Mouse (Mus musculus) CH12.LX (cell line): ENCODE results near the gene Rbm8a. TPM values are rescaled to one million over a fixed set of nuclear protein-coding genes. Genes with fewer than 3 reads are reported as not detected.

Experiments used
- DNase-seq: peaks from one replicate; pipeline ENCODE4 v3.0.0-alpha.2; 2013; ENCODE audit errors: extremely low read depth
- H3K27ac ChIP-seq: 2 replicates; pipeline ENCODE4 v1.5.1; 2012; ENCODE audit warnings: low read depth, mild to moderate bottlenecking, control low read depth, moderate library complexity; ENCODE audit not compliant: insufficient read depth
- H3K27me3 ChIP-seq: replicated peaks from 2 replicates; pipeline ENCODE3; 2012; ENCODE audit warnings: inconsistent platforms
- H3K36me3 ChIP-seq, 2 experiments: replicated peaks in 1 of 2; 2 replicates each; pipeline versions ENCODE3 to v1.6.1; 2012; ENCODE audit warnings: inconsistent platforms in 1 of 2, low read length in 1 of 2, mild to moderate bottlenecking in 1 of 2, mixed read lengths in 1 of 2, moderate library complexity in 1 of 2; ENCODE audit not compliant: control insufficient read depth in 1 of 2, insufficient read depth in 1 of 2
- H3K4me1 ChIP-seq, 2 experiments: 2 replicates each; pipeline ENCODE4 v1.6.1; 2012; ENCODE audit warnings: inconsistent platforms in 1 of 2, moderate library complexity in 1 of 2; ENCODE audit not compliant: insufficient read depth in 2 of 2, control insufficient read depth in 1 of 2
- H3K4me2 ChIP-seq: 2 replicates; pipeline ENCODE4 v1.6.1; 2012; ENCODE audit warnings: low read depth, mild to moderate bottlenecking, control low read depth; ENCODE audit not compliant: poor library complexity, insufficient read depth, severe bottlenecking
- H3K4me3 ChIP-seq, 3 experiments: fragments of 150-350 bp in 1 of 3; sonication (generic) in 1 of 3; replicated peaks in 1 of 3; 2 replicates each; pipeline versions ENCODE3 to v1.5.1; 2011 to 2012; ENCODE audit warnings: low read depth in 2 of 3, low read length in 2 of 3, mild to moderate bottlenecking in 2 of 3, moderate library complexity in 2 of 3, control low read depth in 1 of 3, improper control_type of control experiment in 1 of 3, inconsistent platforms in 1 of 3, mixed read lengths in 1 of 3; ENCODE audit not compliant: poor library complexity in 1 of 3
- H3K79me2 ChIP-seq: replicated peaks from 2 replicates; pipeline ENCODE4 v1.6.1; 2012; ENCODE audit warnings: mild to moderate bottlenecking, moderate library complexity; ENCODE audit not compliant: control insufficient read depth, poor library complexity, insufficient read depth, severe bottlenecking; ENCODE audit errors: extremely low read depth
- H3K9ac ChIP-seq: 2 replicates; pipeline ENCODE4 v1.6.1; 2012; ENCODE audit warnings: low read depth, mild to moderate bottlenecking, control low read depth, moderate library complexity; ENCODE audit not compliant: insufficient read depth
- H3K9me3 ChIP-seq: replicated peaks from 2 replicates; pipeline ENCODE3; 2012; ENCODE audit warnings: low read length, inconsistent platforms, mixed read lengths
- BHLHE40 ChIP-seq: IDR thresholded peaks from 2 replicates; pipeline ENCODE4 v1.6.1; 2011; ENCODE audit warnings: mild to moderate bottlenecking, low read depth, low read length, improper control_type of control experiment
- CHD1 ChIP-seq: IDR thresholded peaks from 2 replicates; pipeline ENCODE4 v1.6.1; 2012; ENCODE audit warnings: low read depth, low read length, improper control_type of control experiment, inconsistent platforms
- CHD2 ChIP-seq: IDR thresholded peaks from 2 replicates; pipeline ENCODE4 v1.6.1; 2011; ENCODE audit warnings: low read length, improper control_type of control experiment
- CTCF ChIP-seq, 2 experiments: IDR thresholded peaks in 1 of 2; conservative IDR thresholded peaks in 1 of 2; 2 replicates each; pipeline ENCODE4 v1.5.1; 2011 to 2012; ENCODE audit warnings: low read depth in 2 of 2, low read length in 2 of 2, improper control_type of control experiment in 1 of 2, inconsistent platforms in 1 of 2, mild to moderate bottlenecking in 1 of 2, moderate library complexity in 1 of 2
- E2F4 ChIP-seq: IDR thresholded peaks from 2 replicates; pipeline ENCODE4 v1.6.1; 2011; ENCODE audit warnings: low read depth, low read length, improper control_type of control experiment; ENCODE audit not compliant: insufficient replicate concordance
- ELF1 ChIP-seq: IDR thresholded peaks from 2 replicates; pipeline ENCODE4 v1.6.1; 2014; ENCODE audit warnings: low read depth, mild to moderate bottlenecking, inconsistent platforms, low read length, improper control_type of control experiment
- ETS1 ChIP-seq: conservative IDR thresholded peaks from 2 replicates; pipeline ENCODE4 v1.6.1; 2012; ENCODE audit warnings: low read depth, mild to moderate bottlenecking, inconsistent platforms, low read length, improper control_type of control experiment, moderate library complexity
- GABPA ChIP-seq: IDR thresholded peaks from 2 replicates; pipeline ENCODE4 v1.6.1; 2012; ENCODE audit warnings: low read depth, low read length, improper control_type of control experiment, inconsistent platforms; ENCODE audit not compliant: insufficient replicate concordance
- HCFC1 ChIP-seq: IDR thresholded peaks from 2 replicates; pipeline ENCODE4 v1.6.1; 2012; ENCODE audit warnings: low read depth, mild to moderate bottlenecking, inconsistent platforms, low read length, improper control_type of control experiment
- IRF4 ChIP-seq: IDR thresholded peaks from 2 replicates; pipeline ENCODE4 v1.6.1; 2014; ENCODE audit warnings: low read depth, mild to moderate bottlenecking, inconsistent platforms, low read length, improper control_type of control experiment
- JUN ChIP-seq: IDR thresholded peaks from 2 replicates; pipeline ENCODE4 v1.6.1; 2011; ENCODE audit warnings: low read depth, mild to moderate bottlenecking, low read length, improper control_type of control experiment, moderate library complexity; ENCODE audit not compliant: insufficient read depth
- JUND ChIP-seq: conservative IDR thresholded peaks from 2 replicates; pipeline ENCODE4 v1.6.1; 2011; ENCODE audit warnings: low read depth, low read length, improper control_type of control experiment
- KAT2A ChIP-seq: IDR thresholded peaks from 2 replicates; pipeline ENCODE4 v1.6.1; 2012; ENCODE audit warnings: low read length, improper control_type of control experiment, inconsistent platforms; ENCODE audit not compliant: insufficient replicate concordance
- MAFK ChIP-seq: IDR thresholded peaks from 2 replicates; pipeline ENCODE4 v1.6.1; 2011; ENCODE audit warnings: low read length, improper control_type of control experiment; ENCODE audit not compliant: insufficient replicate concordance
- MAX ChIP-seq: IDR thresholded peaks from 2 replicates; pipeline ENCODE4 v1.6.1; 2011; ENCODE audit warnings: low read length, improper control_type of control experiment
- MAZ ChIP-seq: IDR thresholded peaks from 2 replicates; pipeline ENCODE4 v1.6.1; 2012; ENCODE audit warnings: low read depth, mild to moderate bottlenecking, inconsistent platforms, low read length, improper control_type of control experiment, moderate library complexity
- MEF2A ChIP-seq: IDR thresholded peaks from 2 replicates; pipeline ENCODE4 v1.6.1; 2014; ENCODE audit warnings: low read depth, mild to moderate bottlenecking, inconsistent platforms, low read length, improper control_type of control experiment, borderline replicate concordance
- MXI1 ChIP-seq: IDR thresholded peaks from 2 replicates; pipeline ENCODE4 v1.6.1; 2011; ENCODE audit warnings: mild to moderate bottlenecking, low read depth, low read length, improper control_type of control experiment
- MYC ChIP-seq: IDR thresholded peaks from 2 replicates; pipeline ENCODE4 v1.6.1; 2011; ENCODE audit warnings: low read depth, mild to moderate bottlenecking, improper control_type of control experiment, low read length
- NELFE ChIP-seq: IDR thresholded peaks from 2 replicates; pipeline ENCODE4 v1.6.1; 2011; ENCODE audit warnings: low read depth, low read length, improper control_type of control experiment
- NRF1 ChIP-seq: IDR thresholded peaks from 2 replicates; pipeline ENCODE4 v1.6.1; 2014; ENCODE audit warnings: low read depth, mild to moderate bottlenecking, inconsistent platforms, low read length, improper control_type of control experiment, moderate library complexity
- PAX5 ChIP-seq: IDR thresholded peaks from 2 replicates; pipeline ENCODE4 v1.6.1; 2012; ENCODE audit warnings: low read length, inconsistent platforms, mixed read lengths
- POLR2A ChIP-seq: IDR thresholded peaks from 2 replicates; pipeline ENCODE4 v1.6.1; 2011; ENCODE audit warnings: low read depth, mild to moderate bottlenecking, improper control_type of control experiment, low read length
- POLR2AphosphoS2 ChIP-seq: IDR thresholded peaks from 2 replicates; pipeline ENCODE4 v1.6.1; 2011; ENCODE audit warnings: low read depth, low read length, improper control_type of control experiment
- RAD21 ChIP-seq: IDR thresholded peaks from 2 replicates; pipeline ENCODE4 v1.6.1; 2011; ENCODE audit warnings: low read depth, mild to moderate bottlenecking, low read length, improper control_type of control experiment, moderate library complexity
- RCOR1 ChIP-seq: conservative IDR thresholded peaks from 2 replicates; pipeline ENCODE4 v1.6.1; 2012; ENCODE audit warnings: low read depth, mild to moderate bottlenecking, inconsistent platforms, low read length, improper control_type of control experiment
- SIN3A ChIP-seq: IDR thresholded peaks from 2 replicates; pipeline ENCODE4 v1.6.1; 2012; ENCODE audit warnings: low read length, improper control_type of control experiment, inconsistent platforms
- SMC3 ChIP-seq: IDR thresholded peaks from 2 replicates; pipeline ENCODE4 v1.6.1; 2011; ENCODE audit warnings: low read depth, low read length, improper control_type of control experiment
- TBP ChIP-seq: conservative IDR thresholded peaks from 2 replicates; pipeline ENCODE4 v1.6.1; 2011; ENCODE audit warnings: low read depth, low read length, improper control_type of control experiment
- TCF12 ChIP-seq: IDR thresholded peaks from 2 replicates; pipeline ENCODE4 v1.6.1; 2014; ENCODE audit warnings: low read depth, mild to moderate bottlenecking, inconsistent platforms, low read length, improper control_type of control experiment
- UBTF ChIP-seq: IDR thresholded peaks from 2 replicates; pipeline ENCODE4 v1.6.1; 2012; ENCODE audit warnings: low read depth, mild to moderate bottlenecking, inconsistent platforms, low read length, improper control_type of control experiment, moderate library complexity
- USF1 ChIP-seq: IDR thresholded peaks from 2 replicates; pipeline ENCODE4 v1.6.1; 2014; ENCODE audit warnings: low read depth, mild to moderate bottlenecking, inconsistent platforms, low read length, improper control_type of control experiment
- USF2 ChIP-seq: conservative IDR thresholded peaks from 2 replicates; pipeline ENCODE4 v1.6.1; 2011; ENCODE audit warnings: low read depth, low read length, improper control_type of control experiment
- ZC3H11A ChIP-seq: IDR thresholded peaks from 2 replicates; pipeline ENCODE4 v1.6.1; 2012; ENCODE audit warnings: low read depth, mild to moderate bottlenecking, inconsistent platforms, low read length, improper control_type of control experiment
- ZKSCAN1 ChIP-seq: IDR thresholded peaks from 2 replicates; pipeline ENCODE4 v1.6.1; 2012; ENCODE audit warnings: low read depth, inconsistent platforms, low read length, improper control_type of control experiment, borderline replicate concordance
- ZMIZ1 ChIP-seq: IDR thresholded peaks from 2 replicates; pipeline ENCODE4 v1.6.1; 2012; ENCODE audit warnings: low read depth, mild to moderate bottlenecking, inconsistent platforms, low read length, improper control_type of control experiment
- ZNF384 ChIP-seq: IDR thresholded peaks from 2 replicates; pipeline ENCODE4 v1.6.1; 2012; ENCODE audit warnings: low read depth, low read length, improper control_type of control experiment, inconsistent platforms
- dilution Hi-C: fragments of 300-500 bp; cut with MboI; formaldehyde crosslinking; loops from 2 replicates; pipeline ENCODE4 v1.14.3; 2020; ENCODE audit warnings: low sequenced_read_pairs; ENCODE audit not compliant: extremely low pct_unique_long_range_greater_than_20kb, extremely low pct_ligation_motif_present
- in situ Hi-C: fragments of 300-500 bp; cut with MboI; formaldehyde crosslinking; loops from 3 replicates; pipeline ENCODE4 v1.14.3; 2019; ENCODE audit warnings: low sequenced_read_pairs, low pct_ligation_motif_present, low pct_unique_long_range_greater_than_20kb, mixed read lengths
- polyA plus RNA-seq: library from polyadenylated mRNA; unstranded; fragments of >175 nt; gene quantifications from 2 replicates; pipeline ENCODE4 v1.2.1, GENCODE M21; 2012; ENCODE audit warnings: low read depth; ENCODE audit not compliant: insufficient read length
- total RNA-seq, 2 experiments: library from RNA; depleted of rRNA; stranded (reverse); fragments of 300-350 nt in 1 of 2; fragments of >200 nt in 1 of 2; gene quantifications; 2 replicates each; pipeline ENCODE4 v1.2.3; 2012 to 2014

Gene Rbm8a
- total RNA-seq (2012; rRNA removed), result 80.3 and 114 TPM in 2 replicates
- total RNA-seq (2014; rRNA removed), result 50.2 and 59.7 TPM in 2 replicates
- 187 and 377 TPM in 2 replicates for polyA plus RNA-seq

GRCm38 (mm10) chr3:96629729-96630600 lies at the start of gene Rbm8a:
Gene Rbm8a, plus strand, starts transcription at chr3:96629933.
- no peaks in the 10 kb centered on the region for H3K27me3 ChIP-seq
- dilution Hi-C loops (no loop called here), in situ Hi-C loops (loop anchor here (5.0 kb wide), 1 partner anchor 38 kb away; the partner anchor contains the start of gene Polr3gl)
- H3K36me3 ChIP-seq, result peaks cover 15 to 36% of the 10 kb centered on the region in 2 experiments
- no peaks in the 10 kb centered on the region for H3K9me3 ChIP-seq
- peak within 1 kb of the TSS; percentile 77 to 88 (median 78) for H3K4me3 ChIP-seq
- H3K79me2 ChIP-seq, result peaks cover 16% of the 10 kb centered on the region
- peaks cover 0 to 26% of the 10 kb centered on the region in 2 experiments; a peak in 2 of 4 replicates for H3K4me1 ChIP-seq
- H3K4me2 ChIP-seq, result peak within 1 kb of the TSS; percentile 98
- peak within 1 kb of the TSS; percentile 92 for H3K9ac ChIP-seq
- peak; percentile 99 for DNase-seq
- peak within 1 kb of the TSS; percentile 29; the same call in 1 of the 2 replicates for H3K27ac ChIP-seq
- TF ChIP-seq ZC3H11A (no peak), MXI1 (peak; percentile 82), SMC3 (no peak), HCFC1 (peak; percentile 93), USF1 (no peak), NELFE (peak; percentile 94), KAT2A (peak; percentile 88; the same call in 1 of the 2 replicates), MYC (peak; percentile 87), TBP (peak; percentile 89), ETS1 (peak; percentile 31; the same call in 1 of the 2 replicates), GABPA (peak; percentile 11; the same call in 1 of the 2 replicates), TCF12 (peak; percentile 96), USF2 (no peak), CHD1 (no peak), NRF1 (peak; percentile 66), CHD2 (peak; percentile 85), ZNF384 (no peak), RCOR1 (no peak), UBTF (no peak), E2F4 (peak; percentile 91; the same call in 1 of the 2 replicates), JUND (no peak), MAX (peak; percentile 65), IRF4 (peak; percentile 58; the same call in 1 of the 2 replicates), POLR2AphosphoS2 (peak; percentile 89), MEF2A (peak; percentile 78; the same call in 1 of the 2 replicates), POLR2A (peak; percentile 93), ZKSCAN1 (no peak), CTCF (conservative IDR thresholded peaks at IDR 0.05 in 1 of 2, IDR thresholded peaks at IDR 0.05 in 1 of 2; ENCODE audit: low read depth in 2 of 2, low read length in 2 of 2) (no peak), MAZ (no peak), PAX5 (no peak), ZMIZ1 (peak; percentile 90), RAD21 (no peak), BHLHE40 (no peak), MAFK (no peak), SIN3A (peak; percentile 94), ELF1 (peak; percentile 67), JUN (no peak)
